Mouse (Mus musculus): ENCODE results near the gene Pik3r5.
A peak's percentile ranks its signal among the peaks of the same experiment; 100 is the strongest.

The Pik3r5 gene

DNA sequence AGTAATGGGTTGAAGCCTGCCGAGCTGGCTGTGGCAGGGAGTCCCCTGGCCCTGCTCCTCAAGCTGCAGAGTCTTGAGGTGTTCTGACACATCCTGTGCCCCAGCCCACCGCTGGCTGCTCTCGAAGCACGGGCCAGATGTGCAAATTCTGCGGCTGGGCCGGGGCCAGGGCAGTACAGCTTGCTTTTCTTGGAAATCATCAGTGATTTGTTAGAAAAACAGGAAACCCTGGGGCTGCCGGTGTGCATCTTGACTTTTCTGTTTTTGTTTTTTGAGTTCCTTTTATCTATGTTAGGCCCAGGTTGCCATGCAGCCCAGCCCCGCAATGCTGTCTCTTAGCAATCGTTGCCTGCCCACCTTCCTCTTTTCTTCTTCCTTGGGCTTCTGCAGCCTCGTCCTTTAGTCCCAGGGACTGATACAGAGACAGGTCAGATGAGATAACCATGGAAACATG is 19.4 kb downstream of the Pik3r5 start:
- DNase-seq = peak; percentile 71 to 81

- no peak for DNase-seq
Observed at GRCm38 (mm10) chr11:68451747-68452405, 20.0 kb downstream of the Pik3r5 start.

DNA sequence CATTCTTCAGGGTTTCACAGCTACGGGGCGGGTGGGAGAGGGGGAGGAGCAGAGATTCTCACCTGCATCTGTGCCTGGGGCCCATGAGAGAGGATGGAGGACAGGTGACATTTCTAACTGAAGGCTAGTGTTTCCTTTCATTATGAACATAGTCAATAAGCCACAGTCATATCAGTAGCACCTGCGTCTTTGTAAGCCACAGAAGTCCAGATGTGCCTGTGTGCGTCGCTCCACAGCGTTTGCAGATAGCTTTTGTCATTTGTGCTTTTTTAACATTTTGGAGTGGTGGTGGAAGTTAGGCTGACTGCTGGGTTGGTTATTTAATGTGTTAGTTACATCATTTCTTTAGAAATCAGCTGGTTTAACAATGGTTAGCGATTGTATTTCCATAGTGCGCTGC is 20.8 kb downstream of the Pik3r5 start:
- no peak for DNase-seq

- DNase-seq = no peak
Observed at GRCm38 (mm10) chr11:68453301-68453700, 21.4 kb downstream of the Pik3r5 start.

GRCm38 (mm10) chr11:68458086-68458485 is 26.2 kb downstream of the Pik3r5 start:
- no peak for DNase-seq

DNA sequence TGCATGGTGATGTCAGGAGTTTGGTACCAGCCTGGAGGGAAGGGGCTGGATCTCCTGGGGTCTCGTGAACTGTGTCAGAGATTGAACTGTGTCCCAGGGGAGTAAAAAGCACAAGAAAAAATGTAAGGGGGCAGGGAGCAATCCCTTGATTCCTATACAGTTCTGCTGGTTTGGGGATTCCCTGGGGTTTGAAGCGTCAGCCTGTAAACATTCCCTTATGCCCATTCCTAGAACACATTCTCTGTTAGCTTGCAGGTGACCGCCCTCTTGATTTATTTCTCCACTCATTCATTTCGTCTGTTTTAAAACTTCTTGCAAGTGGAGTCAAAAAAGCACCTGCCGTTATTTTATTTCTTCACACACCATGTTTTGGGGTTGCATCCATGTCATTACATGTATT is 27.1 kb downstream of the Pik3r5 start:
- DNase-seq = no peak

DNA sequence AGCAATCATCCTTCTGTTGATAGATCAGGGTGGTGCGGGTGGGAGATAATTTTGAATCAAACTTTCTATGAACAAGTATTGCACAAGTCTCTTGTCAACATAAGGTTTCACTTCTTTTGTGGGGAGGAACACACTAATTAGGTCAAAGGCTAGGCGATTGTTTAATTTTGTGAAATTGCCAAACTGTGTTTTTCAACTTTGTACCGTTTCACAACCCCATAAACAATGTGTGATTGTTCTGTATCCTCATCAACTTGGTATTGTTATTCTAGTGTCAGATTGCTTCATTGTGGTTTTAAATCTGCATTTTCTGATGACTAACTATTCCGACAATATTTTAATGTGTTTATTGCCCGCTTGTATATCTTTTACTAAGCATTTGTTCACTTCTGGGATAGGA is 27.6 kb downstream of the Pik3r5 start:
- DNase-seq = no peak

GRCm38 (mm10) chr11:68462716-68463115 is 30.8 kb downstream of the Pik3r5 start:
- DNase-seq = peak; percentile 50 to 80

DNA sequence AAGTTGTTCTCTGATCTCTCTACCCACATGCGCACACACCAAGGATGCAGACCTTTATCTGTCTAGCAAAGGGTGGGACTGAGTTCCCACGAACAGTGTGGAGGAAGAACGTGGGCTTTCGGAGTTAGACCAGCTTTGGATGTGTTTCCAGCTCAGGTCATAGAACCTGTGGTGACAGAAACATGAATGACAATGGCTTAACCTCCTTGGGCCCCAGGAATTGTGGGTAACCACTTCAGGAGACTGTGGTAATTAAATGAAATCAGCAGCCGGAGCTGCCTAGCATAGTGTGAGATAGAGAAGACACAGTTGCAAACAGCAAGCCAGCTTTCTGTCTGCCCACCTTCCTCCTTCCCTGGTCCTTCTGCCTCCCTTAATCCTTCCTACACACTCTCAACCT is 32.3 kb downstream of the Pik3r5 start:
- no peak for DNase-seq

- DNase-seq = no peak
Observed at GRCm38 (mm10) chr11:68465090-68465489, 33.2 kb downstream of the Pik3r5 start.

DNA sequence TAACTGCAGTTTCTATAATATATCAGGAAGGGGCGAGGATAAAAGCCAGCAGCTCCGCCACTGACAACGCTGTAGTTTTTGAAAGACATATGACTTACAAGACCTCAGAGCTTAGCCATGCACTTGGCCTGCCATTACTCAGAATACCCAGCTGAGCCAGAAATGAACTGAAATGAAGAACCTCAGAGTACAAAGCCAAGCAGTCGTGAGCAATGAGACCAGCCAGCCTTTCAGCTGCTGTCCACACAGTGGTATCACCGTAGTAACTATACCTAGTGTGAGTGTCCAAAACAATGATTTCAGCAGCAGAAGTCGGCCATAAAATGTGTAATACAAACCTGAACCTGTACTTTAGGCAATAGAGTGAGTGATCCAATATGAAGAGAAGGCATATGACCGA is 35.5 kb downstream of the Pik3r5 start:
- no peak for DNase-seq

- no peak for DNase-seq
Observed at GRCm38 (mm10) chr11:68467962-68468612, 36.2 kb downstream of the Pik3r5 start.

- DNase-seq = no peak
Observed at GRCm38 (mm10) chr11:68468886-68469285, 37.0 kb downstream of the Pik3r5 start.

DNA sequence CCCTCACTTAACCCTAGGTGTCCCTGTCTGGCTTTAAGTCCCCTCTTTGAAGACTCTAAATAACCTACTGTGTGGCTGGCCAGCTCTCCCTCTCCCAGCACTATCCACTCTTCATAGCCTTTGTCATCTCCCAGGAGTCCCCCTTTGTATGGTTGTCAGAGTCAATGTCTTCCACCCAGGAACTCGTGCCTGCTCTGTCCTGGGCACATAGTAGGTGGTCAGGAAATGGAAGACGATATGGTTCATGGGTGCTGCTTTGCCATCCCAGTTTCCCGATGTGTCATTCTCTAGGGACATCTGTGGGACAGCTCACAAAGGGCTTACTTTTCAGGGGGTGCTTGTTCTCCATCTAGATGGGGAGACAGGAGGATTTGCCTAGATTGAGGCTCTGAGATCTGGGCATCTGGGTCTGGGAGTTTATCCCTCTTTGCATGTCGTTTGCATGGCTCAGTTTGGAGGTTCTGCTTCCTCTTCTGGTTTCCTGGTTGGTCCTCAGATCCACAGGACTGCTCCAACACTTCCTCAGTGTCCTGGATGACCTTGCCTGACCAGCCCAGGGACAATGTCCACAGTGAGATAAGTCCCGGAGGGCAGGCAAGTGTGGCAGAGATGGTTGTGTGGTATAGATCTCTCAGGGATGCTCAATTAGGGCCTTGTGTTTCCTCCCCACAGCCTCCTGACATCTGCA is 40.4 kb downstream of the Pik3r5 start:
- no peak for DNase-seq

DNA sequence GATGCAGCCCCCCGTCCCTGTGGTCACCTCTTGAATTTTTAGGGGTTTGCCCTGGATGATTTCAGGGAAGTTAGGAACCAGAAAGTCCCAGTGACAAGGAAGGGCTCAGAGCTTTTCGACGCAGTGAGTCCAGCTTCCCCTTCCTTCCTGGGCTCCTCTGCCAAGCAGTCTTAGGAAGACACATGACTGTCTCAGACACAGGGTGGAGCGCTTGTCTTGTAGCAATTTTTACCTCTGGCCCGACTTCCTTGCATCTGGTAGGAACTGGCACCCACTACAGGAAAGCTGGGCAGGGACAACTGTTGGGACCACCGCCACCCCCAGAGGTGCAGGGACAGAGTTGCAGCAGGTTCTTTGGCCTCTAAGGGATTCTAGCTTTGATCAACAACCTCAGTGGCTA is 42.7 kb downstream of the Pik3r5 start:
- DNase-seq = no peak

DNA sequence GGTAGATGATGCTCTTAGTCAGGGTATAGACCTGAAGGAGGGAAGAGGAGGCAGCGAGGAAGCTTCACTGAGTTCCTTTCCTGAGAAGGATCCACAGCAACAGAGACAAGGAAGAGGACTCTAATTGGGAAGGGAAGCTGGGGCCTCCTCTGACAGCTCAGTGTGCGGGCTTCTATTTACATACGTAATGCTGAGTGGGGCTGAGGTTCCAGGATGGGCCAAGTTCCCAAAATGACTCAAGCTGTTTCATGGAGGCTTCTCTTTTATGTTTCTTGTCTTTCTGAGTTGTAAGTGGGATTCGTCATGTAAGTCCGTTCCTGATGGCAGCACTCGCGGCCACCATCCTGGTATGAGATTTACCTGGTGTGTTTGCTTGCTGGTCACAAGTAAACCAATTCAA is 43.8 kb downstream of the Pik3r5 start:
- no peak for DNase-seq

DNA sequence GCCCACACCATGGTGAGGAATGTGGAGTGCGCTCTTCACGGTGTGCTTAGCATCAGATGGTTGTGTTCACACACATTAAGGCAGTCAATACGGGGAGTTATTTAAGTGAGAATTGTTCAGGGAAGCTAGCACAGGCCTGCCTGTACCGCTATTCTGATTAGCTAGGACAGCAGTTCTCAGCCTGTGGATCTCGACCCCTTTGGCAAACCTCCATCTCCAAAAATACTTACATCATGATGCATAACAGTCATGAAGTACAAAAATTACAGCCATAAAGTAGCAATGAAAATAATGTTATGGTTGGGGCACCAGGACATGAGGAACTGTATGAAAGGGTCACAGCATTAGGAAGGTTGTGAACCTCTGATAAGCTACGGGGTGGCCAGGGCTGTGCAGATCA is 45.7 kb downstream of the Pik3r5 start:
- DNase-seq = no peak

GRCm38 (mm10) chr11:68478574-68478981 is 46.7 kb downstream of the Pik3r5 start:
- DNase-seq = no peak

- no peak for DNase-seq
Observed at GRCm38 (mm10) chr11:68480660-68481059, 48.7 kb downstream of the Pik3r5 start.

- no peak for DNase-seq
Observed at GRCm38 (mm10) chr11:68482001-68482400, 50.1 kb downstream of the Pik3r5 start.

DNA sequence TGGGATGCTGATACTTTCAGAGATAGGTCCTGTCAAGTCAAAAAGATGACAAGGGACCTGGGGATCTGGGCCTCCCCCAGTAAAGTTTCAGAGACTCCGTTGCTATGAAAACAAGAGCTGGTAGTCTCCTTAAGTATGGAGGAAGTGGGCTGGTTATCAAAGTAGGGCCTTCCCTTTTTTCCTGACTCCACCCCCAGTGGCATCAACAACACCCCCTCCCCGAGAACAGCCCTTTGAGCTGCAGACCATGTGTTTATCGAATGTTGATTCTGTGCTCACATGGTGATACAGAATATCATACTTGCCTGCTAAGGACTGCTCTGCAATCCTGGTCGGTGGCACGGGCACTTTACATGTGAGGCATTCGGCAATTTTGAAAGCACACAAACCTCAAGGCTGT is 51.3 kb downstream of the Pik3r5 start:
- no peak for DNase-seq

- no peak for DNase-seq
Observed at GRCm38 (mm10) chr11:68484431-68484830, 52.5 kb downstream of the Pik3r5 start.

GRCm38 (mm10) chr11:68485206-68485942 is 53.5 kb downstream of the Pik3r5 start:
- no peak for DNase-seq

Measured in thymus, postnatal 36 days (tissue).